Mouse (Mus musculus): Measurements from ENCODE around the gene Gm266. TPM values are rescaled to one million over a fixed set of nuclear protein-coding genes. Genes with fewer than 3 reads are reported as not detected.

Gene Gm266
- polyA plus RNA-seq, 1 experiment from 2014 or later, result 1.7 TPM

- ATAC-seq (ENCODE audit: low FRiP score), result no peak
- peak overlapping the region; percentile 6; the same call in 1 of the 2 replicates for H3K27ac ChIP-seq
- 32% methylated on average over 5 of the region's 5 CpGs for whole genome bisulfite sequencing
These were observed 14.0 kb upstream of the Gm266 start for GRCm38 (mm10) chr12:111499617-111500016.

DNA sequence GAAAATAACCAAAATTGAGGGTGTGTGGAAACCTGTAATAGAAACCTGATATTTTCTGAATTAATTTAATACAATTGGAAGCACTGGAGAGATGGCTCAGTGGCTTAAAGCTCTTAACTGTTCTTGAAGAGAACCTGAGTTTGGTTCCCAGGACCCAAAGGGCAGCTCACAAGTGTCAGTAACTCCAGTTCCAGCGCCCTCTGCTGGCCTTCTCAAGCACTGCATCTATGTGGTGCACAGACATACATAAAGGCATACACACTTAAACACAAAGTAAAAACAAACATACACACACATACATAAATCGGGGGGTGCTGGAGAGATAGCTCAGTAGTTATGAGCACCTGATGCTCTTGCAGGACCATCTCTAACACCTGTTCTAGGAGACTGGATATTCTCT is 11.5 kb upstream of the Gm266 start:
- Histone ChIP-seq H3K9ac (no peak overlapping the region), H3K36me3 (no peaks in the 10 kb centered on the region), H3K4me3 (no peak overlapping the region), H3K27me3 (no peaks in the 10 kb centered on the region), H3K9me3 (no peaks in the 10 kb centered on the region), H3K4me2 (no peak overlapping the region), H3K27ac (no peak overlapping the region), H3K4me1 (replicated peaks) (peaks cover 11% of the 10 kb centered on the region)
- WGBS, result 46% methylated on average over 2 of the region's 2 CpGs
- no peak for ATAC-seq (ENCODE audit: low FRiP score)

More at GRCm38 (mm10) chr12:111499617-111500016, 14.0 kb upstream of the Gm266 start:
- Histone ChIP-seq H3K36me3 (no peaks in the 10 kb centered on the region), H3K4me1 (replicated peaks) (peaks cover 11% of the 10 kb centered on the region), H3K9ac (no peak overlapping the region), H3K4me2 (no peak overlapping the region), H3K9me3 (no peaks in the 10 kb centered on the region), H3K4me3 (no peak overlapping the region), H3K27me3 (0 out of 2 replicates have a peak, but pooled peaks cover 7% of the 10 kb centered on the region)

- H3K27ac ChIP-seq, result no peak overlapping the region
- peaks cover 4% of the 10 kb centered on the region; the same call in 1 of the 2 replicates for H3K27me3 ChIP-seq
- H3K4me1 ChIP-seq (replicated peaks), result no peaks in the 10 kb centered on the region
- H3K9ac ChIP-seq, result no peak overlapping the region
- no peaks in the 10 kb centered on the region for H3K9me3 ChIP-seq
- ATAC-seq (ENCODE audit: low FRiP score), result no peak
- H3K36me3 ChIP-seq, result no peaks in the 10 kb centered on the region
- 79% methylated on average over 4 of the region's 4 CpGs for WGBS
- H3K4me3 ChIP-seq, result no peak overlapping the region
- no peak overlapping the region for H3K4me2 ChIP-seq
These were observed 9.3 kb upstream of the Gm266 start for GRCm38 (mm10) chr12:111494931-111495330.

DNA sequence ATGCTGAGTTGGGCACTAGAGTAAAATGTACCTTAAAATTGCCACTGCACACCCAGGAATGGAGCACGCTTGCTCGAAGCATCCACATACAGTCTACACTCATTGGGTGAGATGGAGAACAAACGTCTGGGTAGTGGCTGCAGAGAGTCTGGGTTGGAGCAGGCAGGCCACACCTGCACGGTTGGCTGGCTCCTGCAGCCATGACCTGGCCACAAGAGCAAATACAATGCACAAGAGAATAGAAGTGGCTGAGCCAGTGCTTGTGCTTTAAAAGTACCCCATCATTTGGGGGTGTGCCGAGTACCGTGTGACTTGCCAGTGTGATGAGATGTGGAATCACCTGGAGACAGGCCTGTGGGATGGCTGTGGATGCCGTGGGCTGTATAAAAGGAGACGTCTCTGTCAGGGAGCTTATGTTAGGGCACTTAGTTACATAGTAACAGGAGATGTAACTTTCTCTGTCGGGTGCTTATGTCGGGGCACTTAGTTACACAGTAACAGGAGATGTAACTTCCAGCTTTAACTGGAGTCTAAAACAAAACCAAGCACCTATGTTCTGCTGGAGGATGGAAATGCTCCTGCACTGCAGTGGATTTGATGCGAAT is 3.7 kb upstream of the Gm266 start:
- H3K9me3 ChIP-seq, result no peaks in the 10 kb centered on the region
- no peak for ATAC-seq (ENCODE audit: low FRiP score)
- no peaks in the 10 kb centered on the region for H3K36me3 ChIP-seq
- no peak overlapping the region for H3K4me3 ChIP-seq
- peaks cover 57% of the 10 kb centered on the region for H3K27me3 ChIP-seq
- no peak overlapping the region for H3K9ac ChIP-seq
- WGBS, result 60% methylated on average over 11 of the region's 11 CpGs
- H3K27ac ChIP-seq, result no peak overlapping the region
- peaks cover 19% of the 10 kb centered on the region for H3K4me1 ChIP-seq (replicated peaks)
- H3K4me2 ChIP-seq, result no peak overlapping the region

DNA sequence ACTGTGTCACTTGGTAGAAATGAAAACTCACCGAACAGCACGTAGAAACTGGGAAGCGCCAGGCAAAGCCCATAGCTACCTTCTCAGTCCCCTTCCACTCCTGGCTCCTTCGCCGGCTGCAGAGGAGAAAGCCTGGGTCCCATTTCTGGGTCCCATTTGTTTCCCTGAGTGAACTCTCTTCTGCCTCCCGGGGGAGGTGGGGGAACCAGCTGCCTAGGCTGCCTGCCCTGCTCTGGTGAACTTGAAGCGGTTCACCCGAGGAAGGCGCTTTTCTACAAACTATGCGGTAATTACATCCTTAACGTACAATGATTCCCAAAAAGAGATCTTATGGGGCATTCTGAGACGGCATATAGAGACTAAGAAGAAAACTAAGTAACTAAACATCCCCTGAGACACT is 832 bp upstream of the Gm266 start:
- no peak for ATAC-seq (ENCODE audit: low FRiP score)

DNA sequence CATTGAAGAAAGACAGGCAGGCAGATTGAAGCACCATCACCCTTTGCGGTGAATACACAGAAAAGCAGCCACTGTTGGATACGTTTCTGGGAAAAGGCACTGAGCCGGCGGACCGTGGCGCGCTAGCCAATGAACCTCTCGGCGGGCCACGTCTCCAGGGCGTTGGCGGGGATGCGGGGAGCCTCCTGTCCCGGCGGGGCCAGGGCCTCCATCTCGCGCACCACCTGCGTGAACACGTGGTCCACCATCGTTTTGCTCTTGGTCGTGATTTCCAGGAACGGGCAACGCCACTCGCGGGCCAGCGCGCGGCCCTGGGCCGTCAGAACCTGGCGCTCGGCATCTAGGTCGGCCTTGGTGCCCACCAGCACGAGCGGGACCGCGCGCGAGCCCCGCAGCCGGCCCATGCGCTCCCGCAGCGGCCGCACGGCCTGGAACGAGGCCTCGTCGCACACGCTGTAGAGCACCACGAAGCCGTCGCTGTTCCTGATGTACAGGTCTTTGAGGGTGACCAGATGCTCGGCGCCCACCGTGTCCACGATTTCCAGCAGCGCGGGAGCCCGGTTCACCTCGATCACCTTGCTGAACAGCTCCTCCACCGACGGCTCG is 474 bp downstream of the Gm266 start:
- H3K36me3 ChIP-seq, result no peaks in the 10 kb centered on the region
- H3K4me1 ChIP-seq (replicated peaks), result peaks cover 29% of the 10 kb centered on the region
- peak overlapping the region; percentile 42 for H3K4me3 ChIP-seq
- peak overlapping the region; percentile 61 for H3K4me2 ChIP-seq
- H3K9ac ChIP-seq, result peak overlapping the region; percentile 61; the same call in 1 of the 2 replicates
- 2% methylated on average over 63 of the region's 63 CpGs for WGBS
- 0 out of 2 replicates have a peak, but pooled peaks have one; percentile 24 for ATAC-seq (ENCODE audit: low FRiP score)
- peaks cover 78% of the 10 kb centered on the region for H3K27me3 ChIP-seq
- H3K9me3 ChIP-seq, result no peaks in the 10 kb centered on the region
- H3K27ac ChIP-seq, result no peak overlapping the region

More for the DNA sequence above, 832 bp upstream of the Gm266 start:
- 7% methylated on average over 12 of the region's 12 CpGs for WGBS
- Histone ChIP-seq H3K9ac (no peak overlapping the region), H3K4me2 (no peak overlapping the region), H3K4me3 (no peak overlapping the region), H3K4me1 (replicated peaks) (peaks cover 20% of the 10 kb centered on the region), H3K27ac (no peak overlapping the region), H3K27me3 (peaks cover 80% of the 10 kb centered on the region), H3K36me3 (no peaks in the 10 kb centered on the region), H3K9me3 (no peaks in the 10 kb centered on the region)

GRCm38 (mm10) chr12:111479917-111480316 is 5.7 kb downstream of the Gm266 start:
- no peaks in the 10 kb centered on the region for H3K9me3 ChIP-seq
- WGBS, result 61% methylated on average over 2 of the region's 2 CpGs
- H3K36me3 ChIP-seq, result no peaks in the 10 kb centered on the region
- H3K4me2 ChIP-seq, result no peak overlapping the region
- H3K9ac ChIP-seq, result no peak overlapping the region
- H3K27me3 ChIP-seq, result peaks cover 34% of the 10 kb centered on the region
- peaks cover 20% of the 10 kb centered on the region for H3K4me1 ChIP-seq (replicated peaks)
- no peak overlapping the region for H3K27ac ChIP-seq
- H3K4me3 ChIP-seq, result no peak overlapping the region
- no peak for ATAC-seq (ENCODE audit: low FRiP score)

DNA sequence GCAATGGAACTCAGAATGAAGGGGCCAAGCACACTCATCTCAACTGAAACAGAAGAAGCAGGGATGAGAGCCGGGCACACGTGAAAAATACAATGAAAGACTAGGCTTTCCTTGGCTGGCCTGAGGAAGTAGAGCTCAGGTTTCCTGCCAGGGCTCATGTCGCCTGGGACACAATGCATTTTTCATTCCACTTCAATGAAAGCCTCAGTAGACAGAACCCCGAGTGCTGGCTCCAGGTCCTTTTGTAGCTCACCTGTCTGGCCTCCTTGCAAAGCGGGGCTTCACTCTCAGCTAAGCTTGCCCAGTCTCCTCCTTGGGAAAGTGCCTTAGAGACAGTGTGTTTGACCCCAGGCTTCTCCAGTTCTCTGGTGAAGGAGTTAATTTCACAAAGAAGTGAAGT is 6.7 kb downstream of the Gm266 start:
- Histone ChIP-seq H3K27ac (no peak overlapping the region), H3K4me3 (no peak overlapping the region), H3K9me3 (no peaks in the 10 kb centered on the region), H3K36me3 (no peaks in the 10 kb centered on the region), H3K4me2 (no peak overlapping the region), H3K9ac (no peak overlapping the region), H3K27me3 (peaks cover 24% of the 10 kb centered on the region), H3K4me1 (replicated peaks) (peaks cover 15% of the 10 kb centered on the region)
- ATAC-seq (ENCODE audit: low FRiP score), result no peak
- WGBS, result 61% methylated on average over 5 of the region's 5 CpGs

GRCm38 (mm10) chr12:111474893-111475643 is 10.6 kb downstream of the Gm266 start:
- Histone ChIP-seq H3K4me2 (no peak overlapping the region), H3K4me1 (replicated peaks) (peaks cover 15% of the 10 kb centered on the region; the same call in 1 of the 2 replicates), H3K9me3 (no peaks in the 10 kb centered on the region), H3K27me3 (peaks cover 19% of the 10 kb centered on the region; the same call in 1 of the 2 replicates), H3K36me3 (no peaks in the 10 kb centered on the region), H3K4me3 (no peak overlapping the region), H3K27ac (no peak overlapping the region), H3K9ac (no peak overlapping the region)
- ATAC-seq (ENCODE audit: low FRiP score), result no peak
- WGBS, result 57% methylated on average over 8 of the region's 8 CpGs

- WGBS, result 93% methylated on average over 3 of the region's 3 CpGs
- no peak overlapping the region for H3K9ac ChIP-seq
- no peak for ATAC-seq (ENCODE audit: low FRiP score)
- H3K27ac ChIP-seq, result no peak overlapping the region
- no peaks in the 10 kb centered on the region for H3K9me3 ChIP-seq
- H3K36me3 ChIP-seq, result no peaks in the 10 kb centered on the region
- H3K4me2 ChIP-seq, result no peak overlapping the region
- no peak overlapping the region for H3K4me3 ChIP-seq
- peaks cover 15% of the 10 kb centered on the region; the same call in 1 of the 2 replicates for H3K4me1 ChIP-seq (replicated peaks)
- peaks cover 22% of the 10 kb centered on the region; the same call in 1 of the 2 replicates for H3K27me3 ChIP-seq
These were observed 11.2 kb downstream of the Gm266 start for GRCm38 (mm10) chr12:111474384-111474783.

DNA sequence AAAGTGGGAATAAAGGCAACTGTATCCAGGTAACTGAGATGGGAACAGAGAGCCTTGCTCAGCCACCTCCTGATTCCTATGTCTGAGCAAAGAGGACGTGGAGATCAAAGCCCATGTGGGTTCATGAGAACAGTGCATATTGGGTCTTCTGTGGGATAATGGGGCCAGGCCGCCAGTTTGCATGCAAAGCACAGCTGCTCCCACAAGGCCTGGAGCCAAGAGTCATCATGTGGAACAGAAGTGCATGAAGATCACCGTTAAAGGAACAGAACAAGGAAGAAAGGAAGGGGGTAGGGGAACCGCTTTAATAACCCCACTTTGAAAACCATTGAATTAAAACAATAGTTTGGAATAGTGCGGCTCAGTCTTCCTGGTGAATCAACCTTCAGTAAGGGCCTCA is 12.7 kb downstream of the Gm266 start:
- 49% methylated on average over 5 of the region's 5 CpGs for WGBS
- peaks cover 22% of the 10 kb centered on the region; the same call in 1 of the 2 replicates for H3K27me3 ChIP-seq
- no peaks in the 10 kb centered on the region for H3K9me3 ChIP-seq
- no peak overlapping the region for H3K4me2 ChIP-seq
- H3K27ac ChIP-seq, result no peak overlapping the region
- ATAC-seq (ENCODE audit: low FRiP score), result no peak
- no peak overlapping the region for H3K9ac ChIP-seq
- H3K4me3 ChIP-seq, result no peak overlapping the region
- no peaks in the 10 kb centered on the region for H3K36me3 ChIP-seq
- peaks cover 15% of the 10 kb centered on the region; the same call in 1 of the 2 replicates for H3K4me1 ChIP-seq (replicated peaks)

DNA sequence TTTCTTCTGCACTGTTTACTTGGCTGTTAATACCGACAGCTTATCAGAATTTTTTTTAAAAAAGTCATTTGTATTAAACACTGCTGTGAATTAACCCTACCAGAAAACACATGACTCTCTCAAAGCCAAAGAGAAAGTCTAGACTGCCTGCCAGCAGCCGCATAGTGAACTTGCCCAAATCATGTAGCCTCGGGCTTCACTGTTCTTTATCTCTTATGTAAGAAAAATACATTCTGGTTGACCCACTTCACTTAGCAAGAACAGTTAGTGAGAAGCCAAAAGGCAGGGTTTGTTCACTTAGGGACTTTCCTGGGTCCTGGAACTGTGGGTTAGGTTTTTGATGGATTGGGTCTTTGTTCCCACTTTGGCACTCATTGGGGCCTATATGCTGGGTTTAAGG is 13.9 kb downstream of the Gm266 start:
- H3K4me1 ChIP-seq (replicated peaks), result peaks cover 15% of the 10 kb centered on the region; the same call in 1 of the 2 replicates
- no peak overlapping the region for H3K27ac ChIP-seq
- ATAC-seq (ENCODE audit: low FRiP score), result no peak
- WGBS, result 93% methylated on average over 3 of the region's 3 CpGs
- no peaks in the 10 kb centered on the region for H3K36me3 ChIP-seq
- H3K9me3 ChIP-seq, result no peaks in the 10 kb centered on the region
- H3K27me3 ChIP-seq, result peaks cover 22% of the 10 kb centered on the region; the same call in 1 of the 2 replicates
- H3K4me2 ChIP-seq, result no peak overlapping the region
- H3K9ac ChIP-seq, result no peak overlapping the region
- no peak overlapping the region for H3K4me3 ChIP-seq
